Mouse (Mus musculus) sigmoid colon, adult 10 weeks (tissue): ENCODE data around the gene Gm773. TPM values are rescaled to one million over a fixed set of nuclear protein-coding genes. Genes with fewer than 3 reads are reported as not detected.

ENCODE experiments used
- polyA plus RNA-seq: library from polyadenylated mRNA; stranded (reverse); fragments of 350-450 nt; fragmentation: Illumina TruSeq; extraction: RNeasy Lipid Tissue Mini Kit (QIAGEN cat#74804); gene quantifications from one replicate; pipeline ENCODE4 v1.2.3, GENCODE M21; 2014; ENCODE audit warnings: low read depth, low replicate concordance

Gene Gm773
- not detected for polyA plus RNA-seq

DNA sequence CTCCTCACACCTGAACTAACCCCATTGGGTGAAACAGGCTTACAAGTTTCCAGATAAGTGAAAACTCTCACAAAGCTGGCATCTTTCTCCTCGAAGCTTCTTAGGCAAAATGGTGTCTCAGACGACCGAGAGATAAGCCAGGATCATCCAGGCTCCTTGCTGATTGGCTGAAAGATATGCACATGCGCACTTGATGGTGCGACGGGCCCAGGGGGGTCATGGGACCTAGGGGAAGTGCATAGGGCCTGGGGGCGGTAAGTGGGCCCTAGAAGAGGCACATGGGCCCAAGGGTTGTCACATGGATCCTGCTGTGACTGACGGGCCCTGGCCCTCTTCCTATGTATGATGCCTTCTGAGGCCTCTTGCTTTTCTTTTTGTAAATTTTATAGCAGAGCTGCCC, at the start of gene Gm773:
TSS of gene Gm773 (minus strand) at position 111 of the 400 bp plus-strand sequence.

Other genes with a start within 250 kb of the Gm773 start
- 22.7 TPM for gene 3830403N18Rik, start 76.3 kb downstream of the Gm773 start, polyA plus RNA-seq
- gene Zfp449, start 133.5 kb upstream of the Gm773 start, polyA plus RNA-seq, result 5.5 TPM
- gene Smim10l2a, start 161.7 kb upstream of the Gm773 start, polyA plus RNA-seq, result 0.57 TPM
- gene Gm2174, start 235.1 kb upstream of the Gm773 start, polyA plus RNA-seq, result not detected
- gene Ints6l, start 242.0 kb upstream of the Gm773 start, polyA plus RNA-seq, result 160 TPM